In genomic region chr6:72098021-72098655, GRCm38 (mm10) we compare ENCODE assay signal across 8 mouse cellular contexts. TPM values are rescaled to one million over a fixed set of nuclear protein-coding genes. Genes with fewer than 3 reads are reported as not detected.
DNase-seq lines count a peak whose midpoint lies in the region; ATAC-seq and TF ChIP-seq lines count a peak whose summit lies in the region.

No protein-coding gene starts in this region.

- DNase-seq in layer of hippocampus, adult 2 months (ENCODE audit: low spot score in 2 of 2), result no peak
- no peak for DNase-seq in layer of hippocampus, postnatal 10 days (ENCODE audit: low spot score in 2 of 2)
- peak; percentile 37 for DNase-seq in NIH3T3 (ENCODE audit: low read depth)
- DNase-seq in frontal cortex, postnatal 14 days (ENCODE audit: low spot score in 2 of 2), result no peak
- no peak for DNase-seq in left cerebral cortex, adult 11 months (ENCODE audit: low spot score)

- peak overlapping the region; percentile 93 for H3K27ac ChIP-seq in layer of hippocampus, adult 2 months
- H3K27ac ChIP-seq in forebrain, embryonic 12.5 days, result peak overlapping the region; percentile 83
- H3K27ac ChIP-seq in midbrain, embryonic 13.5 days, result peak overlapping the region; percentile 89

- whole genome bisulfite sequencing in forebrain, embryonic 12.5 days, result 3% methylated on average over 15 of the region's 15 CpGs
- WGBS in midbrain, embryonic 13.5 days, result 5% methylated on average over 15 of the region's 15 CpGs

- H3K4me1 ChIP-seq in forebrain, embryonic 12.5 days, result peaks cover 32% of the 10 kb centered on the region
- H3K4me1 ChIP-seq in midbrain, embryonic 13.5 days (replicated peaks), result peaks cover 41% of the 10 kb centered on the region

- no peak for TF ChIP-seq CTCF in layer of hippocampus, adult 2 months (conservative IDR thresholded peaks at IDR 0.05)

- no peaks in the 10 kb centered on the region for H3K9me3 ChIP-seq in forebrain, embryonic 12.5 days
- H3K9me3 ChIP-seq in midbrain, embryonic 13.5 days, result no peaks in the 10 kb centered on the region

- H3K36me3 ChIP-seq in forebrain, embryonic 12.5 days (replicated peaks), result no peaks in the 10 kb centered on the region
- H3K36me3 ChIP-seq in midbrain, embryonic 13.5 days, result no peaks in the 10 kb centered on the region

- H3K4me2 ChIP-seq in forebrain, embryonic 12.5 days, result peak overlapping the region; percentile 92
- peak overlapping the region; percentile 91 for H3K4me2 ChIP-seq in midbrain, embryonic 13.5 days (replicated peaks)

- no peaks in the 10 kb centered on the region for H3K27me3 ChIP-seq in forebrain, embryonic 12.5 days
- no peaks in the 10 kb centered on the region for H3K27me3 ChIP-seq in midbrain, embryonic 13.5 days

- peak overlapping the region; percentile 71 for H3K4me3 ChIP-seq in layer of hippocampus, adult 2 months
- H3K4me3 ChIP-seq in forebrain, embryonic 12.5 days (replicated peaks), result peak overlapping the region; percentile 74
- H3K4me3 ChIP-seq in midbrain, embryonic 13.5 days (replicated peaks), result peak overlapping the region; percentile 87

- peak; percentile 42 for ATAC-seq in forebrain, embryonic 12.5 days (ENCODE audit: low FRiP score)
- peak; percentile 29 for ATAC-seq in inflammation-experienced regulatory T-cells, adult 6 months
- ATAC-seq in midbrain, embryonic 13.5 days, result peak; percentile 38; the same call in 1 of the 2 replicates

- H3K9ac ChIP-seq in forebrain, embryonic 12.5 days, result peak overlapping the region; percentile 88
- peak overlapping the region; percentile 92 for H3K9ac ChIP-seq in midbrain, embryonic 13.5 days (replicated peaks)

RNA-seq across cellular contexts. Expression of gene St3gal5, which starts 0.7 kb away (rescaled TPM):
- 10 to 100 TPM; 99.3 TPM for total RNA-seq in layer of hippocampus, adult 2 months (2021)
- total RNA-seq in layer of hippocampus, postnatal 10 days (2021), result 10 to 100 TPM; 93.2 to 93.9 TPM
- 34.1 and 37.1 TPM in 2 replicates for polyA plus RNA-seq in forebrain, embryonic 12.5 days (2016; fragmentation: Nextera tagmentation; extraction: Ambion mirVana)
- under 1 TPM; 0.73 to 0.91 (median 0.74) TPM for polyA plus RNA-seq in inflammation-experienced regulatory T-cells, adult 6 months (2017; shearing (Covaris generic))
- polyA plus RNA-seq in midbrain, embryonic 13.5 days (2015; fragmentation: Nextera tagmentation; extraction: Ambion mirVana), result 40.7 and 42.4 TPM in 2 replicates

Comparison
In these comparisons a context has a peak if more than half of its experiments do, and no peak if none do; other contexts are left out.
1. RNA of gene St3gal5, which starts 0.7 kb away (polyA plus RNA-seq): 40.7 to 42.4 TPM in midbrain, embryonic 13.5 days and 34.1 to 37.1 TPM in forebrain, embryonic 12.5 days; 0.73 to 0.91 TPM in inflammation-experienced regulatory T-cells, adult 6 months; every median in the first group is over 10 times any median in the second.
2. Peak in every context shown above with its lines, with median percentiles within 50 percentile points of each other: H3K27ac ChIP-seq, H3K4me3 ChIP-seq and ATAC-seq.